Mouse (Mus musculus) heart, adult 2 months (tissue): Measurements from ENCODE around the gene Snrnp200.

Experiments used
- CTCF ChIP-seq: fragments of 200-600 bp; IDR thresholded peaks from 2 replicates; pipeline ENCODE4 v1.8.1; 2022; ENCODE audit warnings: antibody characterized with exemption, mild to moderate bottlenecking, moderate library complexity
- EP300 ChIP-seq: fragments of 200-500 bp; IDR thresholded peaks from 2 replicates; pipeline ENCODE4 v1.6.1; 2011; ENCODE audit warnings: low read depth, low read length, control low read depth; ENCODE audit not compliant: insufficient read depth
- POLR2A ChIP-seq: fragments of 200-500 bp; IDR thresholded peaks from 2 replicates; pipeline ENCODE4 v1.6.1; 2011; ENCODE audit warnings: mild to moderate bottlenecking, low read depth, low read length, control low read depth; ENCODE audit not compliant: insufficient read depth

GRCm38 (mm10) chr2:127207547-127208451, at the start of gene Snrnp200, which contains the start of gene 1810024B03Rik:
- no peak for TF ChIP-seq CTCF
- peak; percentile 89 for TF ChIP-seq POLR2A
- TF ChIP-seq EP300: 0 out of 2 replicates have a peak, but pooled peaks have one; percentile 56
